Mouse (Mus musculus) testis, adult 10 weeks (tissue): ENCODE results near the gene Gm10184. TPM values are rescaled to one million over a fixed set of nuclear protein-coding genes. Genes with fewer than 3 reads are reported as not detected.

Source experiments
- polyA plus RNA-seq: library from polyadenylated mRNA; stranded (reverse); fragments of 350-450 nt; fragmentation: Illumina TruSeq; extraction: RNeasy Lipid Tissue Mini Kit (QIAGEN cat#74804); gene quantifications from one replicate; pipeline ENCODE4 v1.2.3, GENCODE M21; 2014; ENCODE audit warnings: low read depth, low replicate concordance

The Gm10184 gene
- polyA plus RNA-seq: 60.9 TPM

DNA sequence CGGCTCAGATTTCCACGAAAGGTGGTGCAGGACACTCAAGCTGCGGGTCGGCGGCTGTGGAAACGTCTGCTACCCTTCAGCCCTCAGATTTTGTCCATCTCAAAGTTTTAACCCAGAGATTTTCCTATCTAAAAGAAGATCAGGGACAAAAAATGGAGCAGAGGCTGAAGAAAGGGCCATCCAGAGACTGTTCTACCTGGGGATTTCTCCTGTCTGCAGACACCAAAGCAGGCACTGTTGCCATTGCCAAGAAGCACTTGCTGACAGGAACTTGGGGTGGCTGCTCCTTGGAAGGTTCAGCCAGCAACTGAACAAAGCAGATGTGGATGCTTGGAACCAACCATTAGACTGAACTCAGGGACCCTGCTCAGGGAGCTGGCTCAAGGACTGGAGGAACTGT, at the start of gene Gm10184:
TSS of gene Gm10184 (minus strand) at position 101 of the 400 bp plus-strand sequence.

